Mouse (Mus musculus) effector memory CD4-positive, alpha-beta T cell, adult 5 months (primary cell): ENCODE measurements around the gene Acan. TPM values are rescaled to one million over a fixed set of nuclear protein-coding genes. Genes with fewer than 3 reads are reported as not detected.

ENCODE experiments used
- polyA plus RNA-seq: library from polyadenylated mRNA; unstranded; fragments of 100-300 nt; shearing (Covaris generic); gene quantifications from one replicate; pipeline ENCODE4 v1.2.1, GENCODE M21; 2017

Acan gene
- polyA plus RNA-seq = not detected

DNA sequence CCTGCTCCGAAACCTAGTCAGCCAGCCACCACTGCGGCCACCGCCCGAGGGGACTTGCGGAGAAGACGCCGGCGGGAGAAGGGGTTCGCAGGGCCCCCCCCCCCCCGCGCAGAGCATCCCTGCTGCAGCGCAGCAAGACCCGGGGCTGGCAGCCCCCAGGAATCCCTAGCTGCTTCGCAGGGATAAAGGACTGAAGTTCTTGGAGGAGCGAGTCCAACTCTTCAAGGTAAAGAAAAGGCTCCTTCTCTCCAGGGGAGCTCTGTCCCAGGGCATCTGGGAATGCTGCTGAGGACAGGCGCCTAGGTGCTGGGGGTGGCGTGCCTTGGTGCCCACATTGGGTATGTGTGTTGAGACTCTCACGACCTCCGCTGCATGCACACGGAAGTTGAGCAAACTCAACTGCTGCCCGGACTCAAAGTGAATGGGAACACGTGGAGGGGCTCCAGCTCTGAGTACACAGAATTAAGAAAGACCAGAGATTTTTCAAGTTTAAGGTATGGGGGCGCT lies at the start of gene Acan:
TSS of gene Acan (plus strand) at position 101 of the 507 bp plus-strand sequence.

DNA sequence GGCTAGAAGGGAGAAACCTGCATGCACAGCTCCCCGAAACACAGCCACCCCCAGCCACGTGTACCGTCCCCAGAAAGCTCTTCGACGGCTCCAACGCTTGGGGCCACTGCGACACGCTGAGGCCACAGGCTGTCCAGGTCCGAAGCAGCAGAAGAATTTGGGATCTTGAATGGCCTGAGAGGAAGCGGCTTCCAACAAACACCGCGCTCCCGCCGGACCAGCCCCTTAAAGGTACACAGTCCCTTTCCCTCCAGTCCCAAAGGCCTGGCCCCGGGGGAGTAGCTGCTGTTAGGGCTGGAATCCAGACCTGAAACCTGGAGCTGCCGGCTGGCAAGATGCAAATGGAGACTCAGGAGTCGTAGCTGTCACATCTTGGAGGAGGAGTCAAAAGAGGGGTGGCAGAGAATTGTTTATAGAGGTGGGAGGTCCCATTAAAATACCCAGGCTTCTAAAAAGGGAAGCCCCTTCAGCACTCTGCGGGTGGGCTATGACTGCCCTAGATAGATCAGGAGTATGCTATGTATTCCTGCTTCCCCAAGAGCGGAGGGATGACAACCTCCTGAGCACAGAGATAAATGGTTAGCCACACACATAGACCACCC lies 77.7 kb downstream of the Acan start, which contains the start of gene Hapln3:
TSS of gene Hapln3 (minus strand) at position 176 of the 602 bp plus-strand sequence.

DNA sequence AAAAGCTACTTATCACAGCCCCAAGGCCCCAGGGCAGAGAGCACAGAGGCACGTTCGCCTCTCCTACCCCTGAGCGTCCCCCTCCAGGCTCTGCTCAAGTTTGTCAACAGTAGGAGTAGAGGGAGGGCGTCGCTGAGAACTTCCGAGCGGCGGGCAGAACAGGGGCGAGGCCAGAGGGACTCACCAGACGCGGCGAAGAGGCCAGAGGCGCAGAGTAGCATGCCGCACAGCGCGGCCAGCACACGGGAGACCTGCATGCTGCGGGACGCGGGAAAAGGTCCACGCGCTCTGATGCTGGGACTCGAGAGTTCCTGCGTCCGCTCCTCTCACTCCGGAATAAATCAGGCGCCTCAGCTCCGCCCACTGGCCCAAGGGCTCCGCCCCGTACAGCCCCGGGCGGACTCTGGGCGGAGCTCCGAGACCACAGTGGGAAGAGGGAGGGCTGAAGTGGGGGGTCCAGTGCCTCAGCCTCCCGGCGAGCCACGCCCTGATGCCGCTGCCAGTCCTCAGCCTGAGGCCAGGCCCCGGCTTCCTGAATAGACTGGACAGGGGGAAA lies 95.5 kb downstream of the Acan start, which contains the start of gene Mfge8:
TSS of gene Mfge8 (minus strand) at position 350 of the 556 bp plus-strand sequence.

Other genes with a start within 250 kb of the Acan start
- 11.3 TPM for gene Det1, start 206.2 kb upstream of the Acan start, polyA plus RNA-seq
- gene Aen, start 157.6 kb upstream of the Acan start, polyA plus RNA-seq = 25.0 TPM
- 48.7 TPM for gene Isg20, start 140.1 kb upstream of the Acan start, polyA plus RNA-seq
- not detected for gene Hapln3, start 77.5 kb downstream of the Acan start, polyA plus RNA-seq
- gene Mfge8, start 95.6 kb downstream of the Acan start, polyA plus RNA-seq = 8.7 TPM
- 19.5 TPM for gene Abhd2, start 219.7 kb downstream of the Acan start, polyA plus RNA-seq